Mouse (Mus musculus): ENCODE measurements at regions not wholly inside any gene's neighbourhood (a gene's known extent, or its start where the extent isn't known, plus 50 kb on each side); places are given as distances from the start of the nearest gene placed in this dataset.

DNA sequence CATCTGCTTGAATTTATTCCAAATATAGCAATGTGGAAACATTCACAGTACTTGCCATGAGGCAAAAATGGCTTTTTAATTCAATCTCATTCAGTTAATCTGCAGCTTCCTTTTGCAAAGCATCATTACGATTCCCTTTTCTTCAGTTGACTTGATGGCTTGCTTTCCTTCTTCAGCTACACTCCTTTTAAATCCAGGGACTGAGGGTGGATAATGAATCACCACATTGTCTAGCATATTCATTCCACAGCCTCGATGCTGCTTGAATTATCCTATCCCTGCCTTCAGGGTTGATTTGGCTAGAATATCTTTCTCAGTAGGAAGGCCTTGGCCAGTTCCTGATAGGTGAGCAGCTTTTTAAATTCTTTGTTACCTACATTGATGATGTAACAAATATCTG lies 128.4 kb downstream of the Trib2 start:
- Histone ChIP-seq H3K4me2 (ENCODE audit: low read depth) (no peak overlapping the region), H3K27me3 (ENCODE audit: control insufficient read depth, insufficient read depth, insufficient read length) (no peaks in the 10 kb centered on the region), H3K36me3 (ENCODE audit: control insufficient read depth, insufficient read depth) (no peaks in the 10 kb centered on the region), H3K4me3 (no peak overlapping the region), H3K79me2 (ENCODE audit: control insufficient read depth, insufficient read depth) (no peaks in the 10 kb centered on the region), H3ac (ENCODE audit: control insufficient read depth, insufficient read length) (no peak overlapping the region)
- TF ChIP-seq REST (IDR thresholded peaks at IDR 0.05; ENCODE audit: insufficient read depth, insufficient read length) (no peak), POLR2AphosphoS2 (IDR thresholded peaks at IDR 0.05; ENCODE audit: insufficient read length, low read depth) (no peak), E2F4 (IDR thresholded peaks at IDR 0.05; ENCODE audit: insufficient read depth) (no peak), MYOD1 (IDR thresholded peaks at IDR 0.05; ENCODE audit: control insufficient read depth in 1 of 3, insufficient read length in 2 of 3, low read depth in 2 of 3) (no peak)

DNA sequence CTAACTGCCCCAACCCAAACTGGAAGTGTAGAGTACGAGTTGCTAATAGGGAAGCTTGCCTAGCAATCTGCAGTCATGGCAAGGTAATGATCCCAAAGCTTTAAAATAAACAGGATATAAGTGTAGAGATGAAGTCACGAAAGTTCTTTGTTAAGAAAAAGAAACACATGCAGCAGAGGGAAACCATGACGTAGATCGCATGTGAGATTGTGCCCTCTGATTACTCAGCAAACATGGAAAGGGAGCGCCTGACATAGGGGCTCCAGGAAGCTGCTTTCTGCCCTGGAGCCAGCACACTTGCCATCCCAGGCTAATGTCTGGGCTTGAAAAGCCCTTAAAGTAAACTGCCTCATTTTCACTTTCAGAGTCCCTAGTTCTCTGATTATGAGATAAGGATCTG lies 132.4 kb downstream of the Trib2 start:
- Histone ChIP-seq H3K79me2 (ENCODE audit: control insufficient read depth, insufficient read depth) (no peaks in the 10 kb centered on the region), H3ac (ENCODE audit: control insufficient read depth, insufficient read length) (no peak overlapping the region), H3K4me3 (no peak overlapping the region), H3K27me3 (ENCODE audit: control insufficient read depth, insufficient read depth, insufficient read length) (no peaks in the 10 kb centered on the region), H3K36me3 (ENCODE audit: control insufficient read depth, insufficient read depth) (no peaks in the 10 kb centered on the region), H3K4me2 (ENCODE audit: low read depth) (no peak overlapping the region)
- TF ChIP-seq REST (IDR thresholded peaks at IDR 0.05; ENCODE audit: insufficient read depth, insufficient read length): no peak

DNA sequence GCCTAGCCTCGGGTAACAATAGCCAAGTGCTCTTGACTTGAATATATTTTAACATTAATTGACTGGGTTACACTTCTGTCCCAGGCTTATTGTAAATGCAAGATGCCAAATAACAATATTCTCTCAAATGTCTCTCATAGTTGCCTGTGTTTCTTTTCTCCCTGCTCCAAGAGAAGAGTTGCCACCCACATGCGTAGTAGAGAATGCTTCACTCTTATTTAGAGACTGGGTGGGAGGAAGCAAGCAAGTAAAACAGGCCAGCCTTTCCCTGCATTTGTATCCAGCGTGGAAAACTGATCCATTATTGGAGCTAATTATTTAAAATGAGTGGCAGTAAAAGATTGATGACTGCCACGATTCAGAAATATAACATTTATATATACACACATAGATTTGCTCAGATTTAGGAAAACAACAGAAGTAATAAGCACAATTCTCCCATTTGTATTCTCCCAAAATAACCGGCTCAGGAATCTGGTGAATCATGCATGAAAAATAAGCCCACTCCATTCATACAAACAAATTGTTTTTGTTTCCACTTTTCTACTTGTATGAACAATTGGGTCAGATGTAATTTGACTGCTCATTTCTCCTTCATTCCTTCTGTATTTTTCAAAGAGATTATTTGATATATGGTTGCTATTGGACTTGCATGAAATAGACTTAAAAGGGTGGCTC lies 134.9 kb downstream of the Trib2 start:
- Histone ChIP-seq H3K79me2 (ENCODE audit: control insufficient read depth, insufficient read depth) (no peaks in the 10 kb centered on the region), H3K27me3 (ENCODE audit: control insufficient read depth, insufficient read depth, insufficient read length) (no peaks in the 10 kb centered on the region), H3K4me3 (no peak overlapping the region), H3K36me3 (ENCODE audit: control insufficient read depth, insufficient read depth) (no peaks in the 10 kb centered on the region), H3ac (ENCODE audit: control insufficient read depth, insufficient read length) (no peak overlapping the region), H3K4me2 (ENCODE audit: low read depth) (no peak overlapping the region)
- TF ChIP-seq MYOG (IDR thresholded peaks at IDR 0.05; ENCODE audit: control insufficient read depth in 1 of 3, insufficient read depth in 1 of 3, insufficient read length in 2 of 3, low read depth in 2 of 3): no peak

DNA sequence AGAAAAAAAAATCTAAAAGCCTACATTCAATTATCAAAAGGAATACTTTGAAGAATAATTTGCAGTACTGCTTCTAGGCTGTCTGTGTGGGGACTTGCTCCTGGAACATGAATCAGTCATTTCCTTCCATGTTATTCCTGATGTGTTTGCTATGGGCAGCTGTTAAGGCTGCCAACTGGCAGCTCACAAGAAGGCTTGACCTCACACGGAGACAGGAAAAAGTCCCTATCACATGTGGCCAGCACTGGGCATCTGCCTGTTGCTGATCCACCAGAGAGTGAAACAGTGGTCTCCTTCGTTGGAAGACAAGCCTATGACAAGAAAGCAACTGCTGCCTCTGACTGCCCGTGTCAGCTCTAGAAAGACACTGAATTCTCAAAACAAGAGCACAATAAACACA lies 140.6 kb downstream of the Trib2 start:
- Histone ChIP-seq H3ac (ENCODE audit: control insufficient read depth, insufficient read length) (no peak overlapping the region), H3K4me3 (no peak overlapping the region), H3K36me3 (ENCODE audit: control insufficient read depth, insufficient read depth) (no peaks in the 10 kb centered on the region), H3K4me2 (ENCODE audit: low read depth) (no peak overlapping the region), H3K79me2 (ENCODE audit: control insufficient read depth, insufficient read depth) (no peaks in the 10 kb centered on the region), H3K27me3 (ENCODE audit: control insufficient read depth, insufficient read depth, insufficient read length) (no peaks in the 10 kb centered on the region)
- TF ChIP-seq POLR2A (IDR thresholded peaks at IDR 0.05; ENCODE audit: insufficient read length, low read depth) (no peak), MYOG (IDR thresholded peaks at IDR 0.05; ENCODE audit: control insufficient read depth in 1 of 3, insufficient read depth in 1 of 3, insufficient read length in 2 of 3, low read depth in 2 of 3) (no peak)

DNA sequence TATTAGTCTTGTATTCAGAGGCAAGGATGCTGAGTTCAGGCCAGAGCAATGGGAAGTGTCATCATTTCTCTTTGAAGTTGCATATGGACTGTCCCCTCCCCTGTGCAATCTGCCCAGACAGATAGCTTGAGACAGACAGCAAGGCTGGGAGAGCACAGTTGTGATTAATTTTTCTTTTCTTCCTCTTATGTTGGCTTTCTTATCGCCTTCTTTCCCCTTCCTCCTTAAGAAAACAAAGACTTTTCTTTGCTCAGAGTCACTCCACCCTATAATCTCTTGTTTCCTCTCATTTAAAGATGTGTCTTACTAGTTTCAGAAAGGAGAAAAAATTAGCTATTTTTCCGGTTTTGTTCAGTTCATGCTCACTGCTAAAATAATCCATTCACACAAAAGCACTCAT lies 157.0 kb downstream of the Trib2 start:
- H3K36me3 ChIP-seq (ENCODE audit: control insufficient read depth, insufficient read depth): no peaks in the 10 kb centered on the region
- H3K4me3 ChIP-seq: no peak overlapping the region
- no peaks in the 10 kb centered on the region for H3K27me3 ChIP-seq (ENCODE audit: control insufficient read depth, insufficient read depth, insufficient read length)
- H3ac ChIP-seq (ENCODE audit: control insufficient read depth, insufficient read length): no peak overlapping the region
- no peak overlapping the region for H3K4me2 ChIP-seq (ENCODE audit: low read depth)
- TF ChIP-seq POLR2A (IDR thresholded peaks at IDR 0.05; ENCODE audit: insufficient read length, low read depth): no peak
- no peak for TF ChIP-seq CEBPB (IDR thresholded peaks at IDR 0.05; ENCODE audit: insufficient read depth, poor library complexity, severe bottlenecking)
- TF ChIP-seq MYOD1 (IDR thresholded peaks at IDR 0.05; ENCODE audit: control insufficient read depth in 1 of 3, insufficient read length in 2 of 3, low read depth in 2 of 3): no peak
- no peak for TF ChIP-seq TCF3 (IDR thresholded peaks at IDR 0.05; ENCODE audit: insufficient read length, low read depth)
- no peak for TF ChIP-seq TCF12 (IDR thresholded peaks at IDR 0.05; ENCODE audit: insufficient read depth, poor library complexity, severe bottlenecking)
- no peak for TF ChIP-seq MAX (IDR thresholded peaks at IDR 0.05; ENCODE audit: low read depth)
- TF ChIP-seq POLR2AphosphoS2 (IDR thresholded peaks at IDR 0.05; ENCODE audit: insufficient read length, low read depth): no peak
- no peak for TF ChIP-seq USF1 (IDR thresholded peaks at IDR 0.05; ENCODE audit: low read depth)
- no peak for TF ChIP-seq E2F4 (IDR thresholded peaks at IDR 0.05; ENCODE audit: insufficient read depth)
- no peak for TF ChIP-seq SRF (IDR thresholded peaks at IDR 0.05; ENCODE audit: control insufficient read depth, insufficient read length, low read depth)
- TF ChIP-seq REST (IDR thresholded peaks at IDR 0.05; ENCODE audit: insufficient read depth, insufficient read length): no peak
- no peak for TF ChIP-seq MYOG (IDR thresholded peaks at IDR 0.05; ENCODE audit: control insufficient read depth in 1 of 3, insufficient read depth in 1 of 3, insufficient read length in 2 of 3, low read depth in 2 of 3)
- H3K79me2 ChIP-seq (ENCODE audit: control insufficient read depth, insufficient read depth): no peaks in the 10 kb centered on the region

DNA sequence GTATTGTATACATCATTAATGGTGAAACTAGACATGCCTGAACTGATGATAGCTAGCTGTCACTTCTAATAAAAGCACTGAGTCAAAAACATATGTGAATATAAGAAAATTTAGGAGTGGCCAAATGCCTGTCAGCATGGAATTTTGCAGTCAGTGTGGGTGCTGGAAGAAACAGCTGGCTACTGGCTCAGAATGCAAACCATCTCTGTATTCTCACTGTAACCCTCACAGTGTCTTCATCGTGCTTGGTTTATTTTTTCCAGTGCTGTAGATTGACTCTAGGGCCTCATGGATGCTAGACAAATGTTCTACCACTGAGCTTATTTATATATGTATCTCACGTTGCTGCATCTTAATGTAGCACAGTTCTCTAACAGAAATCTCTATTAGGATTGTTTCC lies 157.4 kb downstream of the Trib2 start:
- H3K4me3 ChIP-seq: no peak overlapping the region
- no peaks in the 10 kb centered on the region for H3K79me2 ChIP-seq (ENCODE audit: control insufficient read depth, insufficient read depth)
- H3ac ChIP-seq (ENCODE audit: control insufficient read depth, insufficient read length): no peak overlapping the region
- no peak overlapping the region for H3K4me2 ChIP-seq (ENCODE audit: low read depth)
- TF ChIP-seq E2F4 (IDR thresholded peaks at IDR 0.05; ENCODE audit: insufficient read depth) (no peak), POLR2AphosphoS2 (IDR thresholded peaks at IDR 0.05; ENCODE audit: insufficient read length, low read depth) (no peak), POLR2A (IDR thresholded peaks at IDR 0.05; ENCODE audit: insufficient read length, low read depth) (no peak), SRF (IDR thresholded peaks at IDR 0.05; ENCODE audit: control insufficient read depth, insufficient read length, low read depth) (no peak), REST (IDR thresholded peaks at IDR 0.05; ENCODE audit: insufficient read depth, insufficient read length) (no peak), MYOG (IDR thresholded peaks at IDR 0.05; ENCODE audit: control insufficient read depth in 1 of 3, insufficient read depth in 1 of 3, insufficient read length in 2 of 3, low read depth in 2 of 3) (no peak), CEBPB (IDR thresholded peaks at IDR 0.05; ENCODE audit: insufficient read depth, poor library complexity, severe bottlenecking) (no peak), TCF12 (IDR thresholded peaks at IDR 0.05; ENCODE audit: insufficient read depth, poor library complexity, severe bottlenecking) (no peak), MAX (IDR thresholded peaks at IDR 0.05; ENCODE audit: low read depth) (no peak), USF1 (IDR thresholded peaks at IDR 0.05; ENCODE audit: low read depth) (no peak), TCF3 (IDR thresholded peaks at IDR 0.05; ENCODE audit: insufficient read length, low read depth) (no peak)
- no peaks in the 10 kb centered on the region for H3K27me3 ChIP-seq (ENCODE audit: control insufficient read depth, insufficient read depth, insufficient read length)
- H3K36me3 ChIP-seq (ENCODE audit: control insufficient read depth, insufficient read depth): no peaks in the 10 kb centered on the region
